Mouse (Mus musculus): ENCODE measurements around the gene R3hdm2. TPM values are rescaled to one million over a fixed set of nuclear protein-coding genes. Genes with fewer than 3 reads are reported as not detected.

The R3hdm2 gene
- polyA plus RNA-seq, 1 experiment = 63.4 TPM

DNA sequence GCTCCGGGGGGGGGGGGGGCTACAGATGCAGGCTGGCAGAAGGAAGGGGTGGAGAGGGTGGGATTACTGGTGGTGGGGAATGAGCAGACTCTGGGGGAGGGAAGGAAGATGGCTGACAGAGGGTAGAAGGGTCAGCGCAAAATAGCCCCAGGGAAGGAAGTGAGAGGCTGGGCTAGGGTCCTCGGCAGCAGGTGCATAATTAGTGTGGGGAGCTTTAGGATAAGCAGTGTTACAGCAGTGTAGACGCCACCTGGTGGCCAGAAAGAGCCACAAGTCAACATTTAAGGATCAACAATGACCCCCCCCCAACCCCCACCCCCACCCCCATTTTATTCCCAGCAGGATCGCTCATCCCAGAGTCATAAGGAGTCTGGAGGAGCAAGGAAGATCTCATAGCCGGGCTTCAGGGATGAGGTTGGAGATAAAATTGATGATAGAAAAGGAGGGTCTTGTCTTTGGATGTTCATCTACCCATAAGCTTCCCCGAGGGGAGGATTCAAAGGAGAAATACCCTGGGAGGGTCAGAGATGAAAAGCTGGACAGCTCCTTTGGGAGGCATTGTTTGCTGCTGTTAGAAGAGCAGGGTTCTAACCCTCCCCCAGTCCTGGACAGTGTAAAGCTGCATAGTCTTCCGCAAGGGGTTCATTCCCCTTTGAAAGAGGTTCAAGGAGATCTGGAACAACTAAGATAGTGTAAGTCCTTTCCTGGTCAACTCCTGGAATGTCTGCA, 156.6 kb downstream of the R3hdm2 start:
- Histone ChIP-seq H3ac (ENCODE audit: control insufficient read depth, insufficient read length) (no peak overlapping the region), H3K79me2 (ENCODE audit: control insufficient read depth, insufficient read depth) (no peaks in the 10 kb centered on the region), H3K4me2 (ENCODE audit: low read depth) (no peak overlapping the region), H3K36me3 (ENCODE audit: control insufficient read depth, insufficient read depth) (peaks cover 4% of the 10 kb centered on the region), H3K27me3 (ENCODE audit: control insufficient read depth, insufficient read depth, insufficient read length) (peaks cover 19% of the 10 kb centered on the region), H3K4me3 (no peak overlapping the region)
- TF ChIP-seq POLR2AphosphoS2 (IDR thresholded peaks at IDR 0.05; ENCODE audit: insufficient read length, low read depth) (peak; percentile 16), POLR2A (IDR thresholded peaks at IDR 0.05; ENCODE audit: insufficient read length, low read depth) (no peak)

- Histone ChIP-seq H3K36me3 (ENCODE audit: control insufficient read depth, insufficient read depth) (peaks cover 4% of the 10 kb centered on the region), H3K4me3 (no peak overlapping the region), H3K4me2 (ENCODE audit: low read depth) (no peak overlapping the region), H3K27me3 (ENCODE audit: control insufficient read depth, insufficient read depth, insufficient read length) (peaks cover 8% of the 10 kb centered on the region), H3K79me2 (ENCODE audit: control insufficient read depth, insufficient read depth) (no peaks in the 10 kb centered on the region), H3ac (ENCODE audit: control insufficient read depth, insufficient read length) (no peak overlapping the region)
- no peak for TF ChIP-seq SRF (IDR thresholded peaks at IDR 0.05; ENCODE audit: control insufficient read depth, insufficient read length, low read depth)
- TF ChIP-seq POLR2AphosphoS2 (IDR thresholded peaks at IDR 0.05; ENCODE audit: insufficient read length, low read depth) = peak; percentile 72
Observed at GRCm38 (mm10) chr10:127537854-127538583, 157.9 kb downstream of the R3hdm2 start.

DNA sequence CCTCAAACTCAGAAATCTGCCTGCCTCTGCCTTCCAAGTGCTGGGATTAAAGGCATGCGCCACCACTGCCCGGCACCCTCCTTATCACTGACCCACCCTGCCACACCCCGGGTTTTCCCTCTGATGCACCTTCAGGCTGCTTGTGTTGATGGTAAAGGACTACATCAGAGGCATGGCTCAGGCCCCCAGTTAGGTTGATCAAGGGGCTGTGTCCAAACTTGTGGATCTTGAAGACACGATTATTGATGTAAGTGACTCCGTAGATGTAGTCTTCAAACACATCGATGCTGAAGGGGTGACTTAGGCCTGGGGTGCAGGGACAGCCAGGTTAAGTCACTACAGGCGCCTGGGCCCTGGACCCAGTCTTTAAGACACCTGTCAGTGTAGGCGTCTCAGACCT, 161.4 kb downstream of the R3hdm2 start:
- Histone ChIP-seq H3K27me3 (ENCODE audit: control insufficient read depth, insufficient read depth, insufficient read length) (no peaks in the 10 kb centered on the region), H3K4me2 (ENCODE audit: low read depth) (no peak overlapping the region), H3K36me3 (ENCODE audit: control insufficient read depth, insufficient read depth) (peaks cover 17% of the 10 kb centered on the region), H3K79me2 (ENCODE audit: control insufficient read depth, insufficient read depth) (no peaks in the 10 kb centered on the region), H3ac (ENCODE audit: control insufficient read depth, insufficient read length) (no peak overlapping the region), H3K4me3 (no peak overlapping the region)
- TF ChIP-seq MYOD1 (IDR thresholded peaks at IDR 0.05; ENCODE audit: control insufficient read depth in 1 of 3, insufficient read length in 2 of 3, low read depth in 2 of 3) = no peak
- TF ChIP-seq POLR2A (IDR thresholded peaks at IDR 0.05; ENCODE audit: insufficient read length, low read depth) = no peak
- TF ChIP-seq MAX (IDR thresholded peaks at IDR 0.05; ENCODE audit: low read depth) = no peak
- TF ChIP-seq TCF3 (IDR thresholded peaks at IDR 0.05; ENCODE audit: insufficient read length, low read depth) = no peak

DNA sequence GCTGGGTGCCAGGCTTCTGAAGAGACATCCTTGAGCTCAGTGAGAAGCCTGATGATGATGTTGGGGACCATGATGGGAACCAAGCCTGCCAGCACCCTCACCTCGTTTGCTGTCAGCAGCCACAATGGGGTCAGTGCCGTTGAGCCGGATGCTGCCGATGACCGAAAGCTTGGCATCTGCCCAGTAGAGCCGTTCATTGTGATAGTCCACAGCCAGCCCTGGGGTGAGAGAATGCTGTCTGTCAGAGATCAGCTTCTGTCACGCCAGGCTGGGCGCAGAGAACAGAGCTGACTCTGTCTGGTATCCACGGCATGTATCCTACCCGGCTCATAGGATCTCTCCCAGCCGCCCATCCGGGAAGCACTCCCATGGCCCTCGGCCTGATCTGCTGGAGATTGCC, 162.0 kb downstream of the R3hdm2 start:
- Histone ChIP-seq H3K27me3 (ENCODE audit: control insufficient read depth, insufficient read depth, insufficient read length) (no peaks in the 10 kb centered on the region), H3K36me3 (ENCODE audit: control insufficient read depth, insufficient read depth) (peaks cover 17% of the 10 kb centered on the region), H3K79me2 (ENCODE audit: control insufficient read depth, insufficient read depth) (no peaks in the 10 kb centered on the region), H3K4me2 (ENCODE audit: low read depth) (no peak overlapping the region), H3K4me3 (no peak overlapping the region), H3ac (ENCODE audit: control insufficient read depth, insufficient read length) (no peak overlapping the region)
- no peak for TF ChIP-seq MYOD1 (IDR thresholded peaks at IDR 0.05; ENCODE audit: control insufficient read depth in 1 of 3, insufficient read length in 2 of 3, low read depth in 2 of 3)
- peak; percentile 6 for TF ChIP-seq POLR2AphosphoS2 (IDR thresholded peaks at IDR 0.05; ENCODE audit: insufficient read length, low read depth)

GRCm38 (mm10) chr10:127542720-127543119, 162.6 kb downstream of the R3hdm2 start:
- H3K79me2 ChIP-seq (ENCODE audit: control insufficient read depth, insufficient read depth) = no peaks in the 10 kb centered on the region
- no peak overlapping the region for H3ac ChIP-seq (ENCODE audit: control insufficient read depth, insufficient read length)
- H3K27me3 ChIP-seq (ENCODE audit: control insufficient read depth, insufficient read depth, insufficient read length) = no peaks in the 10 kb centered on the region
- TF ChIP-seq MAX (IDR thresholded peaks at IDR 0.05; ENCODE audit: low read depth) = no peak
- TF ChIP-seq TCF12 (IDR thresholded peaks at IDR 0.05; ENCODE audit: insufficient read depth, poor library complexity, severe bottlenecking) = no peak
- TF ChIP-seq POLR2AphosphoS2 (IDR thresholded peaks at IDR 0.05; ENCODE audit: insufficient read length, low read depth) = no peak
- no peak for TF ChIP-seq USF1 (IDR thresholded peaks at IDR 0.05; ENCODE audit: low read depth)
- no peak for TF ChIP-seq REST (IDR thresholded peaks at IDR 0.05; ENCODE audit: insufficient read depth, insufficient read length)
- TF ChIP-seq CEBPB (IDR thresholded peaks at IDR 0.05; ENCODE audit: insufficient read depth, poor library complexity, severe bottlenecking) = no peak
- no peak for TF ChIP-seq E2F4 (IDR thresholded peaks at IDR 0.05; ENCODE audit: insufficient read depth)
- TF ChIP-seq TCF3 (IDR thresholded peaks at IDR 0.05; ENCODE audit: insufficient read length, low read depth) = no peak
- no peak for TF ChIP-seq SRF (IDR thresholded peaks at IDR 0.05; ENCODE audit: control insufficient read depth, insufficient read length, low read depth)
- TF ChIP-seq MYOG (IDR thresholded peaks at IDR 0.05; ENCODE audit: control insufficient read depth in 1 of 3, insufficient read depth in 1 of 3, insufficient read length in 2 of 3, low read depth in 2 of 3) = no peak
- TF ChIP-seq MYOD1 (IDR thresholded peaks at IDR 0.05; ENCODE audit: control insufficient read depth in 1 of 3, insufficient read length in 2 of 3, low read depth in 2 of 3) = no peak
- no peak for TF ChIP-seq POLR2A (IDR thresholded peaks at IDR 0.05; ENCODE audit: insufficient read length, low read depth)
- H3K4me2 ChIP-seq (ENCODE audit: low read depth) = no peak overlapping the region
- H3K4me3 ChIP-seq = no peak overlapping the region
- peaks cover 21% of the 10 kb centered on the region for H3K36me3 ChIP-seq (ENCODE audit: control insufficient read depth, insufficient read depth)

All from myocyte (in vitro differentiated cells).